Mouse (Mus musculus): ENCODE measurements at regions not wholly inside any gene's neighbourhood (a gene's known extent, or its start where the extent isn't known, plus 50 kb on each side); places are given as distances from the start of the nearest gene placed in this dataset.

- TF ChIP-seq CTCF (IDR thresholded peaks at IDR 0.05; ENCODE audit: low read depth, low read length) (no peak), POLR2A (IDR thresholded peaks at IDR 0.05; ENCODE audit: extremely low read depth, insufficient read depth, low read length) (no peak)
These were observed 64.1 kb downstream of the 9530068E07Rik start for GRCm38 (mm10) chr11:52460190-52460780.
